Mouse (Mus musculus) heart, postnatal 0 days (tissue): ENCODE measurements around the gene Actr5.

Experiments used
- CTCF ChIP-seq: IDR thresholded peaks from 2 replicates; pipeline ENCODE4 v1.5.1; 2016; ENCODE audit warnings: antibody characterized with exemption, control low read depth, low read depth
- EP300 ChIP-seq: IDR thresholded peaks from 2 replicates; pipeline ENCODE4 v1.6.1; 2016; ENCODE audit warnings: antibody characterized with exemption, low read depth

DNA sequence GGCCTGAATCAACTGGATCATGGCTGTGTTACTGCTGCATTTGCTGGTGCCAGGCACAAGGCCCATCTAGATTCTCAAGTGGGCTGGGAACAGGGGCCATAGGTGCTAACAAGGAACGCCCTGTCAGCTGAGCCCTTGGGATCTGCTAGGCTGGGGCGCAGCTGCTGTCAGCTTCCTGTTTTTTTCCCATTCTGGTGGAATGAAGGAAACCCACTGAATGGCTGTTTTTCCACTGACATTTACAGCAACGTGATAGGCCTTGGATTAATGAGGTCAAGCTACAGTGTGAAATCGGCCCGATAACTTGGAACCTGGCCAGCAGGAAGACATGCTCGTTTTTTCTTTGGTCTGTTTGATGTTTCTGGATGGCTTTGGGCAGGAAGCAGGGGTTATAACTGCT, 48.1 kb downstream of the Actr5 start:
- TF ChIP-seq CTCF (no peak), EP300 (peak; percentile 65)
